Mouse (Mus musculus): ENCODE data around the gene Il9r. TPM values are rescaled to one million over a fixed set of nuclear protein-coding genes. Genes with fewer than 3 reads are reported as not detected.

The Il9r gene
- total RNA-seq, 1 experiment: 0.13 TPM

- Histone ChIP-seq H3K4me3 (ENCODE audit: insufficient read depth in 1 of 2, low read depth in 1 of 2, low read length in 2 of 2, poor library complexity in 1 of 2, severe bottlenecking in 1 of 2) (peak overlapping the region; percentile 69 to 84), H3K36me3 (ENCODE audit: control insufficient read depth, insufficient read depth, low read length, poor library complexity, severe bottlenecking) (peaks cover 3% of the 10 kb centered on the region; the same call in 1 of the 2 replicates), H3K9ac (ENCODE audit: insufficient read depth, low read depth, low read length, poor library complexity, severe bottlenecking) (0 out of 2 replicates have a peak overlapping the region, but pooled peaks have one; percentile 4), H3K27ac (ENCODE audit: insufficient read depth, low read depth, low read length, poor library complexity, severe bottlenecking) (no peak overlapping the region), H3K9me3 (ENCODE audit: control insufficient read depth, insufficient read depth, low read depth, low read length) (no peaks in the 10 kb centered on the region), H3K4me1 (ENCODE audit: control insufficient read depth in 2 of 2, insufficient read depth in 2 of 2, low read length in 2 of 2, poor library complexity in 1 of 2) (peaks cover 0 to 37% of the 10 kb centered on the region in 2 experiments; a peak in 3 of 4 replicates)
- TF ChIP-seq MAFK (IDR thresholded peaks at IDR 0.05; ENCODE audit: insufficient read depth, low read depth, low read length): no peak
- no peak for TF ChIP-seq ZNF384 (IDR thresholded peaks at IDR 0.05; ENCODE audit: low read depth, low read length)
- no peak for TF ChIP-seq ZC3H11A (IDR thresholded peaks at IDR 0.05; ENCODE audit: borderline replicate concordance, low read depth, low read length)
- no peak for TF ChIP-seq CHD2 (IDR thresholded peaks at IDR 0.05; ENCODE audit: low read depth, low read length)
- no peak for TF ChIP-seq HCFC1 (IDR thresholded peaks at IDR 0.05; ENCODE audit: borderline replicate concordance, insufficient read depth, low read length)
- no peak for DNase-seq (ENCODE audit: low read depth, low spot score)
- in situ Hi-C loops (cut with MboI; ENCODE audit: low sequenced_read_pairs in 2 of 2, unreplicated experiment in 2 of 2): no loop called here
These were observed 20.6 kb upstream of the Il9r start for GRCm38 (mm10) chr11:32220607-32221224.

GRCm38 (mm10) chr11:32219287-32219686, 19.2 kb upstream of the Il9r start:
- Histone ChIP-seq H3K4me1 (ENCODE audit: control insufficient read depth in 2 of 2, insufficient read depth in 2 of 2, low read length in 2 of 2, poor library complexity in 1 of 2) (peaks cover 0 to 31% of the 10 kb centered on the region in 2 experiments; a peak in 3 of 4 replicates), H3K27ac (ENCODE audit: insufficient read depth, low read depth, low read length, poor library complexity, severe bottlenecking) (no peak overlapping the region), H3K4me3 (ENCODE audit: insufficient read depth in 1 of 2, low read depth in 1 of 2, low read length in 2 of 2, poor library complexity in 1 of 2, severe bottlenecking in 1 of 2) (no peak overlapping the region), H3K36me3 (ENCODE audit: control insufficient read depth, insufficient read depth, low read length, poor library complexity, severe bottlenecking) (peaks cover 8% of the 10 kb centered on the region; the same call in 1 of the 2 replicates), H3K9ac (ENCODE audit: insufficient read depth, low read depth, low read length, poor library complexity, severe bottlenecking) (no peak overlapping the region), H3K9me3 (ENCODE audit: control insufficient read depth, insufficient read depth, low read depth, low read length) (no peaks in the 10 kb centered on the region)
- TF ChIP-seq CHD2 (IDR thresholded peaks at IDR 0.05; ENCODE audit: low read depth, low read length): no peak
- no peak for TF ChIP-seq HCFC1 (IDR thresholded peaks at IDR 0.05; ENCODE audit: borderline replicate concordance, insufficient read depth, low read length)
- TF ChIP-seq MAFK (IDR thresholded peaks at IDR 0.05; ENCODE audit: insufficient read depth, low read depth, low read length): no peak
- TF ChIP-seq ZC3H11A (IDR thresholded peaks at IDR 0.05; ENCODE audit: borderline replicate concordance, low read depth, low read length): no peak
- TF ChIP-seq ZNF384 (IDR thresholded peaks at IDR 0.05; ENCODE audit: low read depth, low read length): no peak
- in situ Hi-C loops (cut with MboI; ENCODE audit: low sequenced_read_pairs in 2 of 2, unreplicated experiment in 2 of 2): no loop called here
- DNase-seq (ENCODE audit: low read depth, low spot score): no peak

- Histone ChIP-seq H3K9ac (ENCODE audit: insufficient read depth, low read depth, low read length, poor library complexity, severe bottlenecking) (no peak overlapping the region), H3K4me3 (ENCODE audit: insufficient read depth in 1 of 2, low read depth in 1 of 2, low read length in 2 of 2, poor library complexity in 1 of 2, severe bottlenecking in 1 of 2) (no peak overlapping the region), H3K36me3 (ENCODE audit: control insufficient read depth, insufficient read depth, low read length, poor library complexity, severe bottlenecking) (peaks cover 13% of the 10 kb centered on the region; the same call in 1 of the 2 replicates), H3K4me1 (ENCODE audit: control insufficient read depth in 2 of 2, insufficient read depth in 2 of 2, low read length in 2 of 2, poor library complexity in 1 of 2) (peaks cover 0 to 30% of the 10 kb centered on the region in 2 experiments; a peak in 3 of 4 replicates), H3K27ac (ENCODE audit: insufficient read depth, low read depth, low read length, poor library complexity, severe bottlenecking) (no peak overlapping the region), H3K9me3 (ENCODE audit: control insufficient read depth, insufficient read depth, low read depth, low read length) (no peaks in the 10 kb centered on the region)
- in situ Hi-C loops (cut with MboI; ENCODE audit: low sequenced_read_pairs in 2 of 2, unreplicated experiment in 2 of 2): no loop called here
- DNase-seq (ENCODE audit: low read depth, low spot score): no peak
- no peak for TF ChIP-seq ZNF384 (IDR thresholded peaks at IDR 0.05; ENCODE audit: low read depth, low read length)
- TF ChIP-seq CHD2 (IDR thresholded peaks at IDR 0.05; ENCODE audit: low read depth, low read length): no peak
- TF ChIP-seq ZC3H11A (IDR thresholded peaks at IDR 0.05; ENCODE audit: borderline replicate concordance, low read depth, low read length): no peak
- no peak for TF ChIP-seq MAFK (IDR thresholded peaks at IDR 0.05; ENCODE audit: insufficient read depth, low read depth, low read length)
- TF ChIP-seq HCFC1 (IDR thresholded peaks at IDR 0.05; ENCODE audit: borderline replicate concordance, insufficient read depth, low read length): no peak
These were observed 18.5 kb upstream of the Il9r start for GRCm38 (mm10) chr11:32218501-32219050.

GRCm38 (mm10) chr11:32216851-32217250, 16.8 kb upstream of the Il9r start:
- DNase-seq (ENCODE audit: low read depth, low spot score): peak; percentile 87
- no peak overlapping the region for H3K27ac ChIP-seq (ENCODE audit: insufficient read depth, low read depth, low read length, poor library complexity, severe bottlenecking)

More at GRCm38 (mm10) chr11:32216851-32217250, 16.8 kb upstream of the Il9r start:
- no peaks in the 10 kb centered on the region for H3K9me3 ChIP-seq (ENCODE audit: control insufficient read depth, insufficient read depth, low read depth, low read length)
- H3K36me3 ChIP-seq (ENCODE audit: control insufficient read depth, insufficient read depth, low read length, poor library complexity, severe bottlenecking): peaks cover 28% of the 10 kb centered on the region; the same call in 1 of the 2 replicates
- TF ChIP-seq ZC3H11A (IDR thresholded peaks at IDR 0.05; ENCODE audit: borderline replicate concordance, low read depth, low read length): peak; percentile 32; the same call in 1 of the 2 replicates
- no peak for TF ChIP-seq ZNF384 (IDR thresholded peaks at IDR 0.05; ENCODE audit: low read depth, low read length)
- H3K9ac ChIP-seq (ENCODE audit: insufficient read depth, low read depth, low read length, poor library complexity, severe bottlenecking): no peak overlapping the region
- in situ Hi-C loops (cut with MboI; ENCODE audit: low sequenced_read_pairs in 2 of 2, unreplicated experiment in 2 of 2): no loop called here
- peaks cover 0 to 22% of the 10 kb centered on the region in 2 experiments; a peak in 2 of 4 replicates for H3K4me1 ChIP-seq (ENCODE audit: control insufficient read depth in 2 of 2, insufficient read depth in 2 of 2, low read length in 2 of 2, poor library complexity in 1 of 2)
- no peak overlapping the region for H3K4me3 ChIP-seq (ENCODE audit: insufficient read depth in 1 of 2, low read depth in 1 of 2, low read length in 2 of 2, poor library complexity in 1 of 2, severe bottlenecking in 1 of 2)
